ENCODE assay signal across 10 mouse cellular contexts in genomic region chr8:122864719-122865129, GRCm38 (mm10). TPM values are rescaled to one million over a fixed set of nuclear protein-coding genes. Genes with fewer than 3 reads are reported as not detected.
DNase-seq lines count a peak whose midpoint lies in the region; ATAC-seq and TF ChIP-seq lines count a peak whose summit lies in the region.
"Had no signal": no experiment of that assay in that cellular context is flagged by ENCODE, and none has a peak within 500 bp of the region (broad histone marks: within the 10 kb centered on the region; RNA-seq: fewer than 3 reads in every experiment).

No protein-coding gene starts in this region.

- H3K27ac ChIP-seq in thymus, adult 2 months (ENCODE audit: control insufficient read depth, insufficient read depth, low read length) = no peak overlapping the region
- no peak overlapping the region for H3K27ac ChIP-seq in liver, embryonic 13.5 days

- no peak for TF ChIP-seq CTCF in thymus, adult 2 months (IDR thresholded peaks at IDR 0.05; ENCODE audit: borderline replicate concordance, control insufficient read depth, extremely low read depth, insufficient read depth, low read length, poor library complexity)

- no peaks in the 10 kb centered on the region for H3K36me3 ChIP-seq in thymus, adult 2 months (ENCODE audit: control insufficient read depth, insufficient read depth, low read length)
- no peaks in the 10 kb centered on the region for H3K36me3 ChIP-seq in liver, embryonic 13.5 days

- TF ChIP-seq POLR2A in thymus, adult 2 months (IDR thresholded peaks at IDR 0.05; ENCODE audit: control insufficient read depth, extremely low read depth, insufficient read depth, low read length, poor library complexity) = no peak

- no peaks in the 10 kb centered on the region for H3K9me3 ChIP-seq in liver, embryonic 13.5 days (replicated peaks)

- peak; percentile 41 for DNase-seq in cerebellum, adult 9-11 months
- no peak for DNase-seq in cerebellum, postnatal 36 days
- DNase-seq in thymus, adult 2 months = no peak
- DNase-seq in thymus, postnatal 10 days (ENCODE audit: low spot score in 2 of 2) = no peak
- no peak for DNase-seq in liver, embryonic 13.5 days
- no peak for DNase-seq in adrenal gland, postnatal 25 days
- DNase-seq in urinary bladder, postnatal 14 days (ENCODE audit: low spot score) = no peak
- DNase-seq in layer of hippocampus, adult 11-12 months (ENCODE audit: low spot score) = no peak
- DNase-seq: adrenal gland, postnatal 14 days had no signal

- no peak overlapping the region for H3K9ac ChIP-seq in liver, embryonic 13.5 days

- ATAC-seq in liver, embryonic 13.5 days (ENCODE audit: low read depth) = no peak

- no peaks in the 10 kb centered on the region for H3K27me3 ChIP-seq in thymus, adult 2 months (ENCODE audit: control insufficient read depth, insufficient read depth, low read length)
- H3K27me3 ChIP-seq in liver, embryonic 13.5 days = peaks cover 45% of the 10 kb centered on the region

- peak overlapping the region; percentile 23; the same call in 1 of the 2 replicates for H3K4me2 ChIP-seq in liver, embryonic 13.5 days

- WGBS in thymus, adult 2 months = 59% methylated on average over 26 of the region's 26 CpGs
- WGBS in liver, embryonic 13.5 days (ENCODE audit: insufficient replicate concordance) = 50% methylated on average over 26 of the region's 26 CpGs

- peak overlapping the region; percentile 20 for H3K4me3 ChIP-seq in thymus, adult 2 months (ENCODE audit: control insufficient read depth, insufficient read depth, low read length)
- no peak overlapping the region for H3K4me3 ChIP-seq in liver, embryonic 13.5 days (replicated peaks)

- H3K4me1 ChIP-seq in thymus, adult 2 months (replicated peaks; ENCODE audit: control insufficient read depth, insufficient read depth, low read length) = peaks cover 6% of the 10 kb centered on the region
- peaks cover 5% of the 10 kb centered on the region for H3K4me1 ChIP-seq in liver, embryonic 13.5 days (replicated peaks)

RNA-seq across cellular contexts. Expression of gene Cdh15, which starts 17.0 kb away (rescaled TPM):
- polyA plus RNA-seq in thymus, adult 2 months (2012; rRNA removed) = 0.11 and 0.13 TPM in 2 replicates
- polyA plus RNA-seq in liver, embryonic 13.5 days (2015; fragmentation: Nextera tagmentation; extraction: Ambion mirVana) = 0.31 and 0.65 TPM in 2 replicates
- 0.55 TPM in 1 of 2 replicates, not detected in the other for total RNA-seq in adrenal gland, postnatal 25 days (2021)
- total RNA-seq: megakaryocyte-erythroid progenitor cell, adult 5-6 weeks had no signal
